Mouse (Mus musculus) megakaryocyte, embryonic 14.5 days (primary cell): Measurements from ENCODE around the gene Bub3. TPM values are rescaled to one million over a fixed set of nuclear protein-coding genes. Genes with fewer than 3 reads are reported as not detected.

ENCODE experiments used
- H3K27me3 ChIP-seq: replicated peaks from 2 replicates; pipeline ENCODE3; 2012; ENCODE audit warnings: inconsistent platforms
- H3K36me3 ChIP-seq: replicated peaks from 2 replicates; pipeline ENCODE3; 2012; ENCODE audit warnings: low read length, inconsistent platforms, mixed read lengths
- H3K4me1 ChIP-seq: 2 replicates; pipeline ENCODE4 v1.6.1; 2012; ENCODE audit warnings: inconsistent platforms
- H3K4me3 ChIP-seq: replicated peaks from 2 replicates; pipeline ENCODE3; 2012; ENCODE audit warnings: moderate library complexity, mild to moderate bottlenecking, inconsistent platforms
- H3K9me3 ChIP-seq: 2 replicates; pipeline ENCODE4 v1.6.1; 2012; ENCODE audit warnings: inconsistent platforms
- FLI1 ChIP-seq: IDR thresholded peaks from 2 replicates; pipeline ENCODE4 v1.6.1; 2012; ENCODE audit warnings: low read length, inconsistent platforms, mixed read lengths
- GATA1 ChIP-seq: IDR thresholded peaks from 3 replicates; pipeline ENCODE4 v1.6.1; 2012; ENCODE audit warnings: mixed read lengths, low read length, inconsistent platforms, borderline replicate concordance
- polyA plus RNA-seq: library from polyadenylated mRNA; stranded (reverse); fragments of >175 nt; gene quantifications from 2 replicates; pipeline ENCODE4 v1.2.3, GENCODE M21; 2012; ENCODE audit warnings: low replicate concordance; ENCODE audit not compliant: insufficient read depth

Bub3 gene
- polyA plus RNA-seq, 1 experiment = 51.6 TPM

DNA sequence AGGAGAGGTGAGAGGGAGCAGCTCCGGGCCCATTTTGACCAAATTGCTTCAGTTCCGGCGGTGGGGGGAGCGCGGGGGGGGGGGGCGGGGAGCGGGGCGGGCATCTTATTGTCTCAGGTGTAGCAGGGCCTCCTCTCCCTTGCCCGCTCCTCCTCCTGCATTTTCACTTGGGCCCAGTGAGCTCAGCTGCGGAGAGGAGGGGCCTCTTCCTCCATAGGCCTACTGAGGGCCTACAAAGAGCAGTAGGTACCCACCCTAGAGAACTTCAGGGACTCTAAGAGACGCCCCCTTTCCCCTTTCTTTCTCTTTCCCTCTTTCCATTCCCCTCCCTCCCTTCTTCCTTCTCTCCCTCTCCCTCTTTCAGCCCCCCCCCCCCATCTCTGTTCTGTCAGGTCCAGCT lies 43.2 kb downstream of the Bub3 start:
- peaks cover 26% of the 10 kb centered on the region for H3K27me3 ChIP-seq
- peaks cover 5% of the 10 kb centered on the region; the same call in 1 of the 2 replicates for H3K4me1 ChIP-seq
- H3K4me3 ChIP-seq = no peak overlapping the region
- no peak for TF ChIP-seq GATA1
- TF ChIP-seq FLI1 = no peak
- H3K36me3 ChIP-seq = no peaks in the 10 kb centered on the region
- H3K9me3 ChIP-seq = no peaks in the 10 kb centered on the region

DNA sequence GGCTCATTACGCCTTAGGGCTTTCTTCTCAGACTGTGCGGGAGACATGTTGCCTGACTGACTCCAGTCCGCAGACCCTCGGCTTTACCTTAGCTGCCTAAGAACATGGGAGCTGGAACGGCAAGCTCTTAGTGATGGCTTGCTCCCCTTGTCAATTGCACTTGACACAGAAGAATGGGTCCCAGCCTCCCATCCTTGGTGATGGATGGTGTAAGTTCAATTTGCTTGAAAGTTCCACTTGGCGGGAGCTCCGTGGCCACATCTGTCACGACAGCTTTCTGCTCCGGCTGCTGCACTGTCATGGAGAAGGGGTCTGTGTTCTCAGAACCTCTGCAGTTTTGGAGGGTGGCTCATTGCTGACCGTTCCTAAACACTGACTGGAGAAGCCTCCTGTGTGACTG lies 44.9 kb downstream of the Bub3 start:
- Histone ChIP-seq H3K4me3 (no peak overlapping the region), H3K36me3 (no peaks in the 10 kb centered on the region), H3K4me1 (peaks cover 5% of the 10 kb centered on the region; the same call in 1 of the 2 replicates), H3K27me3 (peaks cover 16% of the 10 kb centered on the region), H3K9me3 (no peaks in the 10 kb centered on the region)
- no peak for TF ChIP-seq FLI1

DNA sequence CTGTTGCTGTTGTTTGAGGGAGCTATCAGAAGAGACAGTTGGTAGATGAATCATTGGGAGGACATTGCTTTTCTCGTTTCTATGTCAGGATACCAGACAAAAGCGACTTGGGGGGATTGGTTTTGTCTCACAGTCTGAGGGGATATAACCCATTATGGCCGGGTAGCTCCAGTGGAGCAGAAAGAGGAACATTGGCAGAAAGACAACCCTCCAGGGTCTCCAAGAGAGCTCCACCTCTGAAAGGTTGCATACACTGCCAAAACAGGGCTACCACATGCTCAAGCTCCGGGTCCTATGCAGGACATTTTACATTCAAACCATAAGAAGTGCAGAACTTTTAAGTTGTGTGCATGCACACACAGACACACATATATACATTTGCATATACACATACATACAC lies 45.5 kb downstream of the Bub3 start:
- Histone ChIP-seq H3K36me3 (no peaks in the 10 kb centered on the region), H3K27me3 (peaks cover 14% of the 10 kb centered on the region), H3K4me3 (no peak overlapping the region), H3K4me1 (peaks cover 5% of the 10 kb centered on the region; the same call in 1 of the 2 replicates), H3K9me3 (no peaks in the 10 kb centered on the region)
- no peak for TF ChIP-seq GATA1
- no peak for TF ChIP-seq FLI1

DNA sequence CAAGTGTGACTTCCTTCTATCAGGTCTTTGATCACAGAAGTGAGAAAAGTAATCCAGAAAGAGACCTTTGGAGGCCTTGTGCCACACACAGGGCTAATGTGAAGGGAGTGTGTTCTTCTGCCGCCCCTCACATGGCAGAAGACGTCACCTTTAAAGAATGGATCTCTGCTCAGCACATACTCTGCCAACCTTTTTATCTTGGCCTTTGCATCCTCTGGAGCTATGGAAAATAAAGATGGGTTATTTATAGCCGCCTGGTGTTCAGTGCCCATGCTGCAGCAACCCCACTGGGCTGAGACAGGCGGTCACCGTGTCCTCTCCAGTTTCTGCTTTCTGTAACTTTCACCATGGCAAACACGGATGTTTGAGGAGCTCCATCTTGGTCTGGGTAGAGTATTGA lies 48.0 kb downstream of the Bub3 start:
- no peaks in the 10 kb centered on the region for H3K9me3 ChIP-seq
- H3K4me3 ChIP-seq = no peak overlapping the region
- no peaks in the 10 kb centered on the region for H3K36me3 ChIP-seq
- peaks cover 12% of the 10 kb centered on the region for H3K27me3 ChIP-seq
- TF ChIP-seq FLI1 (no peak), GATA1 (no peak)
- peaks cover 5% of the 10 kb centered on the region; the same call in 1 of the 2 replicates for H3K4me1 ChIP-seq

DNA sequence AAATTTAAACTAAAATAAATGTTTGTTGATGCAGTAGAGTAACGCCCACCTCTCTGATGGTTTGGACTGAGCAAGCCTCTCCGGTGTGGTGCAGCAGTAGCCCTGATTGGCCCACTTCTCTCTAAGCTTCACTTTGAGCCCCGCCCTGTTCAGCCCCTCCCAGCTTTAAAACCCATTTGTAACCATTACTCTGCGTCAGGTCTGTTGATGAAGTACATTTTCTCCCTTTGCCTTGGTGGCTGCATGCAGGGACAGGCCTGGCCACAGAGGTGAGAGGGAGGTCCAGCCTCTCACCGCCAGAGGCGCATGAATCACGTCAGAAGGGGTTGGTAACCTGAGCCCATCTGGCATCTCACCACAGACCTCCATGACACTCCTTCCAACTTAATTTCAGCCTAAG lies 49.7 kb downstream of the Bub3 start:
- Histone ChIP-seq H3K9me3 (no peaks in the 10 kb centered on the region), H3K36me3 (no peaks in the 10 kb centered on the region), H3K27me3 (peaks cover 11% of the 10 kb centered on the region), H3K4me1 (no peaks in the 10 kb centered on the region), H3K4me3 (no peak overlapping the region)
- TF ChIP-seq GATA1 (no peak), FLI1 (no peak)

Other genes with a start within 250 kb of the Bub3 start
- gene Cuzd1, start 237.9 kb upstream of the Bub3 start, polyA plus RNA-seq = not detected in 2 replicates
- gene Fam24b, start 230.7 kb upstream of the Bub3 start, polyA plus RNA-seq = not detected in 2 replicates
- not detected in 2 replicates for gene Fam24a, start 226.4 kb upstream of the Bub3 start, polyA plus RNA-seq
- gene 2310057M21Rik, start 197.5 kb upstream of the Bub3 start, polyA plus RNA-seq = 3.2 and 15.5 TPM in 2 replicates
- 30.3 and 33.6 TPM in 2 replicates for gene Pstk, start 189.1 kb upstream of the Bub3 start, polyA plus RNA-seq
- gene Ikzf5, start 149.7 kb upstream of the Bub3 start, polyA plus RNA-seq = 3.4 and 3.7 TPM in 2 replicates
- 0.76 TPM in 1 of 2 replicates, not detected in the other for gene Acadsb, start 149.6 kb upstream of the Bub3 start, polyA plus RNA-seq
- not detected in 2 replicates for gene Hmx3, start 17.4 kb upstream of the Bub3 start, polyA plus RNA-seq
- 0.19 TPM in 1 of 2 replicates, not detected in the other for gene Hmx2, start 11.4 kb upstream of the Bub3 start, polyA plus RNA-seq